Mouse (Mus musculus): ENCODE results near the gene P2rx2.

P2rx2 gene

DNA sequence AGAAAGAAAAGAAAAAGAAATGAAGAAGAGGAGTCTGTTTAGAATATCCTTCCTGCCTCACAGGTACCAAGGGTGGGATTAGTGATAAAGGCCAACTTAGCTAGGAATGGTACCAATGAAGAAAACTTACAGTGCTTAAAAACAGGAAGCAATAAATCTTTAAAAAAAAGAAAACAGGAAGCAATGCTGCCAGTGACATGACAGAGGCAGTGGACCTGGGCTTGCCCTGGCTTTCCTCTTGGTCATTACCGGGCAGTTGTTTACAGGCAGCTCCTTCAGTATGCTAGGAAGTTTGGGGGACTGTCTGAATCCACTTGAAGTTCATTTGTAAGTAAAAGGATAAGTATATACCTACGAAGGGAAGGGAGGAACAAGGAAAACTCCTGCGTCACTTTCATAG is 12.5 kb downstream of the P2rx2 start:
- no peak for DNase-seq (ENCODE audit: low spot score in 2 of 2)

DNA sequence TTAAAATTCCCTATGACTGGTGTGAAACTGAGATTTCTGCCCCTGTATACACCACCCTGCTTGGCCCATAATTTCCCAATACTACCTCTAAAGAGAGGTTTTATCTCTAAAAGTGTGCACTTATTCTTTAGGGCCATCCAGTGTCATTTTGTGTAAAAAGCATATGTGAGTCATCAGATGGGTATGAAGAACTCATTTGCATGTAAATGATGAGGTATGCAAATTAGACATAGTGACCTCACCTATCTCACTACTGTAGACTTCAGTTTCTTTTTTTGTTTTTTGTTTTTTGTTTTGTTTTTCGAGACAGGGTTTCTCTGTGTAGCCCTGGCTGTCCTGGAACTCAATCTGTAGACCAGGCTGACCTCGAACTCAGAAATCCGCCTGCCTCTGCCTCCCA is 29.9 kb downstream of the P2rx2 start:
- DNase-seq (ENCODE audit: low spot score in 2 of 2): no peak

DNA sequence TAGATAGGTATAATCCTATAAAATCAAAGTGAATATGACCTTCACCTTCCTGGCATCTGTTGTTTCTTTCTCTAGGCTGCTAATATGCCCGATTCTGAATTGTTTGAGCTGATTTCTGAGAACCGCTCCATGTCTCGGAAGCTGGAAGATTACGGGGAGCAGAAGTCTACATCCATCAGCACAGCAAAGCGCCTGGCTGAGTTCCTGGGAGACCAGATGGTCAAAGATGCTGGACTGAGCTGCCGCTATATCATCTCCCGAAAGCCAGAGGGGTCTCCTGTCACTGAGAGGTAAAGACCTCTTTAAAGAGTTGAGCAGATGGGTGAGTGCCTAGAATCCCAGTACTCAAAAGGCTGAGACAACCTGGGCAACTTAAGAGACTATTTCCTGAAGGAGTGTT is 34.2 kb downstream of the P2rx2 start:
- no peak for DNase-seq (ENCODE audit: low spot score in 2 of 2)

DNA sequence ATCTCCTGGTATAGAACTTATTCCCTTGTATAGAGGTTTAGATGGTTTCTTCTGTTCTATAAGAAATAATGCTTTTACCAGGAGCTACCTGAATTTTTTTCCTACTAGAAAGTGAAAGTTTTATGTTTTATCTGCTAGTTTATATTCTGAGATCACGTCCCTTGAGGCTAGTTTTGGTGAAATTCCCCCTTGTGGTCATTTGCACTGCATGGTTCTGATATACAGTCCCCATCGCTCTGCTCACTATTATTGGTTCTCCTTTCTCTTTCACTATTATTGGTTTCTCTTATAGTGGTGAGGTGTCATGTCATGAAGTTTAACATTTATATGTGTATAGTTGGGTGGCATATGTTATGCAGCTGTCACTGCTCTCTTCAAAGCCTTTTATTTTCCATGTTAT is 42.4 kb downstream of the P2rx2 start:
- DNase-seq (ENCODE audit: low spot score in 2 of 2): no peak

DNA sequence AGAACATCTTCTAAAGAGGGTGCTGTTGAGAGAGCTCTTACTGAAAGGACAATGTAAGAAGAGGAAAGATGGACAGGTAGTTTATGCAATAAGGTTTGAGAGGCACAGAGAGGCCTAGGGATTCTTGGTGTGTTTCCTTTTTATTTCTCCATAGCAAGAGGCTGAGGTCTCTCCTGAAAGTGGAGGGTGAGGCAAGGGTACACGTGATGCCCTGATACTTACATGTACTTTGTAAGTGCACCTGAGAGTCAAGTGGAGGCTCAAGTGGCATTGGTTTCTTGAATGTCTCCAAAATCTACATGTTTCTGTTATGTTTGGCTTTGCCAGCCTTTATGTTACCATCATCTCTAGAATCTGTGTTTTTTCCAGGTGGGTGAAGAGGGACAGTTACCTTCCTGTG is 46.4 kb downstream of the P2rx2 start:
- DNase-seq (ENCODE audit: low spot score in 2 of 2): no peak

DNA sequence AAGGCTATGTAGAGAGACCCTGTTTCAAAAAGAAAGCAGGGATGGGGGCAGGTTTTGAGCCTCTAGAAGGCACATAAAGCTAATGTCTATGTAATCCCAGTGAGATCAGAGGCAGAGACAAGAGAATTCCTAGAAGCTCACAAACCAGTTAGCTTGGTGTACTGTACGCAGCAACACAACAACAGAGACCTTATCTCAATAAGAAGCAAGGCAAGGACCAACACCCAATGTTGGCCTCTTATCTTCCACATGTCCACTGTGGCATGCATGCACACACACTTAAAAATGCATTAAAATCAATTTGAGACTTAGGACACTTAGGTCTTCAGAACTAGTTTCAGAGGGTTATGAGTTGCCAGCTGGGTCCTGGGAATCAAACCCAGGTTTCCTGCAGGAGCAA is 51.4 kb downstream of the P2rx2 start:
- DNase-seq (ENCODE audit: low spot score in 2 of 2): no peak

Data from cerebellum, postnatal 4 days (tissue).